Mouse (Mus musculus): Measurements from ENCODE around the gene Casp14. TPM values are rescaled to one million over a fixed set of nuclear protein-coding genes. Genes with fewer than 3 reads are reported as not detected.
"Not testable (repeated sequence)": the region's sequence is repeated elsewhere in the genome, so short reads cannot be mapped to it uniquely, and the experiment has no call there.

Gene Casp14
- polyA plus RNA-seq, 1 experiment from 2014 or later: 0.18 TPM

DNA sequence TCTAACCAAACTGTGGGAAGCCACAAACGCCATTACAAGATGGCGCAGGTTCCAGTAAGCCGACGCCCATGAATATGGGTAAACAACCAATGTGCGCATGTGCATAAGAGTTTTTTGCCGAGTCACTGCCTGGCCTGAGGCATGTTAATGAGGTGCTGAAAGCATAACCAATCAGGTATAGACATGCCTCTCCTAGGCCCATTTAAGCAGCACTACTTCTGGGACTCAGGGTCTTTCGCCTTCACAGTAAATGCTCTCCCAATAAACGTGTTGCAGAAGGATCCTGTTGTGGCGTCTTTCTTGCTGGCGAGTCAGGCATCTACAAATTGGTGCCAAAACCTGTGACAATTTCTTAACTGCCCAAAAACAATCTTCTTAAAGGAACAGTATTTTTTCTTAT lies 51.4 kb downstream of the Casp14 start:
- H3K9ac ChIP-seq (replicated peaks): not testable (repeated sequence)
- WGBS: 92% methylated on average over 10 of the region's 10 CpGs

DNA sequence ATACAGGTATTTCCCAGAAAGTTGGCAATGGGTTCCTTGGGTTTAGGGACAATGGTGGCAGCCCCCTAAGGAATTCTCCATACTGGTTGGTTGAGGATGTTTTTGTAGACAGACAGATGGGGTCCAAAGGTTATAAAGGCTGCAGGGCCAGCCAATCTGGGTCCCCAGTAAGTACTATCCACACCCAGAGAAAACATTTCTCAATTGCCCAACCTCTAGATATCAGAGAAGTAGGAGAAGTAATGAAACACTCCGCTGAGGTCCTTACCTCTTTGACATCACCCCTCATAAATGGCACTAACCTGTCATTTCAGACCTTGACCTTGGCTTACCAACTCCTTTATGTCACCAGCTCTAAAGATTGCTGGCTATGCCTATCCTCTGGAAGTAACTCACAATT lies 53.5 kb downstream of the Casp14 start:
- H3K27me3 ChIP-seq: no peaks in the 10 kb centered on the region
- no peak overlapping the region for H3K4me3 ChIP-seq (replicated peaks)
- no peak overlapping the region for H3K4me2 ChIP-seq
- H3K4me1 ChIP-seq (replicated peaks): no peaks in the 10 kb centered on the region
- H3K9ac ChIP-seq (replicated peaks): no peak overlapping the region
- H3K27ac ChIP-seq: no peak overlapping the region
- H3K9me3 ChIP-seq: no peaks in the 10 kb centered on the region
- no peaks in the 10 kb centered on the region for H3K36me3 ChIP-seq
- ATAC-seq (ENCODE audit: insufficient number of reproducible peaks, insufficient read depth, low FRiP score, low TSS enrichment, low read depth): no peak
- WGBS: 88% methylated on average over 1 of the region's 1 CpGs

More for the DNA sequence above, 51.4 kb downstream of the Casp14 start:
- H3K27ac ChIP-seq; H3K4me2 ChIP-seq; H3K9me3 ChIP-seq; H3K4me3 ChIP-seq (replicated peaks); ATAC-seq (ENCODE audit: insufficient number of reproducible peaks, insufficient read depth, low FRiP score, low TSS enrichment, low read depth); H3K27me3 ChIP-seq; H3K36me3 ChIP-seq; H3K4me1 ChIP-seq (replicated peaks): not testable (repeated sequence)

Other genes starting within 250 kb of the Casp14 start
- gene Olfr1358, start 200.9 kb downstream of the Casp14 start, polyA plus RNA-seq (2016; fragmentation: Nextera tagmentation; extraction: Ambion mirVana): not detected in 2 replicates
- 49.0 and 49.2 TPM in 2 replicates for gene Ilvbl, start 143.9 kb downstream of the Casp14 start, polyA plus RNA-seq (2016; fragmentation: Nextera tagmentation; extraction: Ambion mirVana)
- gene Syde1, start 126.3 kb downstream of the Casp14 start, polyA plus RNA-seq (2016; fragmentation: Nextera tagmentation; extraction: Ambion mirVana): 19.0 and 19.7 TPM in 2 replicates
- not detected in 2 replicates for gene Olfr1357, start 100.2 kb downstream of the Casp14 start, polyA plus RNA-seq (2016; fragmentation: Nextera tagmentation; extraction: Ambion mirVana)
- 0.11 and 0.27 TPM in 2 replicates for gene Ccdc105, start 34.8 kb upstream of the Casp14 start, polyA plus RNA-seq (2016; fragmentation: Nextera tagmentation; extraction: Ambion mirVana)
- 1.2 and 1.5 TPM in 2 replicates for gene Slc1a6, start 62.2 kb upstream of the Casp14 start, polyA plus RNA-seq (2016; fragmentation: Nextera tagmentation; extraction: Ambion mirVana)
- not detected in 2 replicates for gene Olfr1356, start 133.9 kb upstream of the Casp14 start, polyA plus RNA-seq (2016; fragmentation: Nextera tagmentation; extraction: Ambion mirVana)
- gene Olfr1355, start 157.2 kb upstream of the Casp14 start, polyA plus RNA-seq (2016; fragmentation: Nextera tagmentation; extraction: Ambion mirVana): not detected in 2 replicates
- not detected in 2 replicates for gene Olfr1354, start 194.9 kb upstream of the Casp14 start, polyA plus RNA-seq (2016; fragmentation: Nextera tagmentation; extraction: Ambion mirVana)
- not detected in 2 replicates for gene Olfr8, start 232.3 kb upstream of the Casp14 start, polyA plus RNA-seq (2016; fragmentation: Nextera tagmentation; extraction: Ambion mirVana)
- not detected in 2 replicates for gene Olfr1353, start 245.0 kb upstream of the Casp14 start, polyA plus RNA-seq (2016; fragmentation: Nextera tagmentation; extraction: Ambion mirVana)